Mouse (Mus musculus): ENCODE data around the gene Cct8l1. TPM values are rescaled to one million over a fixed set of nuclear protein-coding genes. Genes with fewer than 3 reads are reported as not detected.

The Cct8l1 gene
- total RNA-seq, 2 experiments from 2014 or later, result 0.13 TPM; not detected in 1

GRCm38 (mm10) chr5:25530629-25531028, 14.8 kb downstream of the Cct8l1 start:
- no peak for DNase-seq

GRCm38 (mm10) chr5:25532256-25533147, 16.6 kb downstream of the Cct8l1 start:
- peak in 1 of 2 experiments; percentile 33 for DNase-seq

- no peak for DNase-seq
Measured at GRCm38 (mm10) chr5:25533298-25533697, 17.4 kb downstream of the Cct8l1 start.

- DNase-seq, result no peak
Measured at GRCm38 (mm10) chr5:25535566-25535965, 19.7 kb downstream of the Cct8l1 start.

GRCm38 (mm10) chr5:25536451-25536850, 20.6 kb downstream of the Cct8l1 start:
- DNase-seq, result no peak

- DNase-seq, result no peak
Measured at GRCm38 (mm10) chr5:25536921-25537409, 21.1 kb downstream of the Cct8l1 start.

GRCm38 (mm10) chr5:25540412-25540811, 24.5 kb downstream of the Cct8l1 start:
- no peak for DNase-seq

GRCm38 (mm10) chr5:25540921-25541320, 25.1 kb downstream of the Cct8l1 start:
- no peak for DNase-seq

GRCm38 (mm10) chr5:25541661-25542060, 25.8 kb downstream of the Cct8l1 start:
- DNase-seq, result no peak

GRCm38 (mm10) chr5:25544061-25544460, 28.2 kb downstream of the Cct8l1 start:
- peak; percentile 78 to 83 for DNase-seq

GRCm38 (mm10) chr5:25544566-25544965, 28.7 kb downstream of the Cct8l1 start:
- peak; percentile 34 to 42 for DNase-seq

GRCm38 (mm10) chr5:25546912-25547311, 31.0 kb downstream of the Cct8l1 start:
- DNase-seq, result no peak

- no peak for DNase-seq
Measured at GRCm38 (mm10) chr5:25550912-25551311, 35.0 kb downstream of the Cct8l1 start.

GRCm38 (mm10) chr5:25554210-25554609, 38.3 kb downstream of the Cct8l1 start:
- DNase-seq, result no peak

GRCm38 (mm10) chr5:25554689-25555088, 38.8 kb downstream of the Cct8l1 start:
- DNase-seq, result no peak

- no peak for DNase-seq
Measured at GRCm38 (mm10) chr5:25555684-25556083, 39.8 kb downstream of the Cct8l1 start.

- DNase-seq, result no peak
Measured at GRCm38 (mm10) chr5:25556363-25556762, 40.5 kb downstream of the Cct8l1 start.

Other genes starting within 250 kb of the Cct8l1 start
- gene Kmt2c, start 17.3 kb upstream of the Cct8l1 start, total RNA-seq (2021), result 10 to 100 TPM; 41.8 to 45.0 TPM
- gene Xrcc2, start 189.8 kb downstream of the Cct8l1 start, total RNA-seq (2021), result 1 to 10 TPM; 5.6 to 6.2 TPM
- gene Actr3b, start 243.9 kb downstream of the Cct8l1 start, total RNA-seq (2021), result 10 to 100 TPM; 41.9 to 47.6 TPM

Data from heart, adult 18-20 months (tissue).